Mouse (Mus musculus): ENCODE data around the gene Cnga4. TPM values are rescaled to one million over a fixed set of nuclear protein-coding genes. Genes with fewer than 3 reads are reported as not detected.
"Not testable (repeated sequence)": the region's sequence is repeated elsewhere in the genome, so short reads cannot be mapped to it uniquely, and the experiment has no call there.

Cnga4 gene
- not detected in 2 replicates for polyA plus RNA-seq (2012; ENCODE audit: insufficient read depth, insufficient read length, low replicate concordance, missing spikeins)

GRCm38 (mm10) chr7:105404268-105404667 is at the start of gene Cnga4:
Gene Cnga4, plus strand, starts transcription at chr7:105404568.
- H3K27ac ChIP-seq (ENCODE audit: insufficient read depth, low read depth, low read length): no peak within 1 kb of the TSS
- peaks cover 10% of the 10 kb centered on the region for H3K4me1 ChIP-seq (ENCODE audit: control insufficient read depth, insufficient read depth, low read length)
- H3K4me3 ChIP-seq (ENCODE audit: insufficient read depth, low read depth, low read length): no peak within 1 kb of the TSS
- TF ChIP-seq CTCF (IDR thresholded peaks at IDR 0.05; ENCODE audit: insufficient read depth, low read depth, low read length) (no peak), POLR2A (IDR thresholded peaks at IDR 0.05; ENCODE audit: insufficient read depth, low read depth, low read length) (no peak)
- WGBS: 85% methylated on average over 5 of the region's 5 CpGs

GRCm38 (mm10) chr7:105356064-105356463 is 48.3 kb upstream of the Cnga4 start:
- not testable (repeated sequence) for H3K27ac ChIP-seq (ENCODE audit: insufficient read depth, low read depth, low read length); H3K4me3 ChIP-seq (ENCODE audit: insufficient read depth, low read depth, low read length); H3K4me1 ChIP-seq (ENCODE audit: control insufficient read depth, insufficient read depth, low read length)
- WGBS: no CpG with 5 or more reads among the region's 5 CpGs

- WGBS: 94% methylated on average over 1 of the region's 2 CpGs
- H3K4me1 ChIP-seq (ENCODE audit: control insufficient read depth, insufficient read depth, low read length); H3K4me3 ChIP-seq (ENCODE audit: insufficient read depth, low read depth, low read length); H3K27ac ChIP-seq (ENCODE audit: insufficient read depth, low read depth, low read length): not testable (repeated sequence)
Observed at GRCm38 (mm10) chr7:105356487-105356886, 47.9 kb upstream of the Cnga4 start.

- H3K27ac ChIP-seq (ENCODE audit: insufficient read depth, low read depth, low read length): no peak overlapping the region
- H3K4me1 ChIP-seq (ENCODE audit: control insufficient read depth, insufficient read depth, low read length): no peaks in the 10 kb centered on the region
- no peak overlapping the region for H3K4me3 ChIP-seq (ENCODE audit: insufficient read depth, low read depth, low read length)
- 63% methylated on average over 2 of the region's 2 CpGs for WGBS
- TF ChIP-seq POLR2A (IDR thresholded peaks at IDR 0.05; ENCODE audit: insufficient read depth, low read depth, low read length) (no peak), CTCF (IDR thresholded peaks at IDR 0.05; ENCODE audit: insufficient read depth, low read depth, low read length) (no peak)
Observed at GRCm38 (mm10) chr7:105361713-105362112, 42.7 kb upstream of the Cnga4 start.

- WGBS: 93% methylated on average over 5 of the region's 5 CpGs
- no peaks in the 10 kb centered on the region for H3K4me1 ChIP-seq (ENCODE audit: control insufficient read depth, insufficient read depth, low read length)
- H3K4me3 ChIP-seq (ENCODE audit: insufficient read depth, low read depth, low read length): no peak overlapping the region
- no peak for TF ChIP-seq POLR2A (IDR thresholded peaks at IDR 0.05; ENCODE audit: insufficient read depth, low read depth, low read length)
- TF ChIP-seq CTCF (IDR thresholded peaks at IDR 0.05; ENCODE audit: insufficient read depth, low read depth, low read length): no peak
- no peak overlapping the region for H3K27ac ChIP-seq (ENCODE audit: insufficient read depth, low read depth, low read length)
Observed at GRCm38 (mm10) chr7:105367268-105367667, 37.1 kb upstream of the Cnga4 start.

GRCm38 (mm10) chr7:105367930-105368329 is 36.4 kb upstream of the Cnga4 start, which contains the start of gene Olfr692:
Gene Olfr692, plus strand, starts transcription at chr7:105368230.
- H3K4me3 ChIP-seq (ENCODE audit: insufficient read depth, low read depth, low read length): no peak within 1 kb of the TSS
- H3K4me1 ChIP-seq (ENCODE audit: control insufficient read depth, insufficient read depth, low read length): no peaks in the 10 kb centered on the region
- no peak for TF ChIP-seq POLR2A (IDR thresholded peaks at IDR 0.05; ENCODE audit: insufficient read depth, low read depth, low read length)
- no peak for TF ChIP-seq CTCF (IDR thresholded peaks at IDR 0.05; ENCODE audit: insufficient read depth, low read depth, low read length)
- 100% methylated on average over 1 of the region's 1 CpGs for WGBS
- H3K27ac ChIP-seq (ENCODE audit: insufficient read depth, low read depth, low read length): no peak within 1 kb of the TSS

GRCm38 (mm10) chr7:105368521-105368920 is 35.8 kb upstream of the Cnga4 start:
- Histone ChIP-seq H3K27ac (ENCODE audit: insufficient read depth, low read depth, low read length) (no peak overlapping the region), H3K4me1 (ENCODE audit: control insufficient read depth, insufficient read depth, low read length) (no peaks in the 10 kb centered on the region), H3K4me3 (ENCODE audit: insufficient read depth, low read depth, low read length) (no peak overlapping the region)
- TF ChIP-seq POLR2A (IDR thresholded peaks at IDR 0.05; ENCODE audit: insufficient read depth, low read depth, low read length) (no peak), CTCF (IDR thresholded peaks at IDR 0.05; ENCODE audit: insufficient read depth, low read depth, low read length) (no peak)
- WGBS: 96% methylated on average over 4 of the region's 4 CpGs

- H3K4me1 ChIP-seq (ENCODE audit: control insufficient read depth, insufficient read depth, low read length): no peaks in the 10 kb centered on the region
- WGBS: 80% methylated on average over 1 of the region's 1 CpGs
- no peak for TF ChIP-seq POLR2A (IDR thresholded peaks at IDR 0.05; ENCODE audit: insufficient read depth, low read depth, low read length)
- TF ChIP-seq CTCF (IDR thresholded peaks at IDR 0.05; ENCODE audit: insufficient read depth, low read depth, low read length): no peak
Observed at GRCm38 (mm10) chr7:105372912-105373311, 31.5 kb upstream of the Cnga4 start.

GRCm38 (mm10) chr7:105373509-105373908 is 30.9 kb upstream of the Cnga4 start:
- 70% methylated on average over 4 of the region's 4 CpGs for WGBS
- Histone ChIP-seq H3K4me1 (ENCODE audit: control insufficient read depth, insufficient read depth, low read length) (no peaks in the 10 kb centered on the region), H3K27ac (ENCODE audit: insufficient read depth, low read depth, low read length) (no peak overlapping the region), H3K4me3 (ENCODE audit: insufficient read depth, low read depth, low read length) (no peak overlapping the region)
- no peak for TF ChIP-seq POLR2A (IDR thresholded peaks at IDR 0.05; ENCODE audit: insufficient read depth, low read depth, low read length)
- no peak for TF ChIP-seq CTCF (IDR thresholded peaks at IDR 0.05; ENCODE audit: insufficient read depth, low read depth, low read length)

More at GRCm38 (mm10) chr7:105372912-105373311, 31.5 kb upstream of the Cnga4 start:
- H3K27ac ChIP-seq (ENCODE audit: insufficient read depth, low read depth, low read length): no peak overlapping the region
- no peak overlapping the region for H3K4me3 ChIP-seq (ENCODE audit: insufficient read depth, low read depth, low read length)

- Histone ChIP-seq H3K4me1 (ENCODE audit: control insufficient read depth, insufficient read depth, low read length) (no peaks in the 10 kb centered on the region), H3K4me3 (ENCODE audit: insufficient read depth, low read depth, low read length) (no peak overlapping the region), H3K27ac (ENCODE audit: insufficient read depth, low read depth, low read length) (no peak overlapping the region)
- TF ChIP-seq CTCF (IDR thresholded peaks at IDR 0.05; ENCODE audit: insufficient read depth, low read depth, low read length): no peak
- no peak for TF ChIP-seq POLR2A (IDR thresholded peaks at IDR 0.05; ENCODE audit: insufficient read depth, low read depth, low read length)
- 95% methylated on average over 3 of the region's 3 CpGs for WGBS
Observed at GRCm38 (mm10) chr7:105373976-105374375, 30.4 kb upstream of the Cnga4 start.
